Mouse (Mus musculus) lung, postnatal 0 days (tissue): ENCODE results near the gene Cep131.

Experiments used
- CTCF ChIP-seq: IDR thresholded peaks from 2 replicates; pipeline ENCODE4 v1.5.1; 2016; ENCODE audit warnings: antibody characterized with exemption, mild to moderate bottlenecking
- EP300 ChIP-seq: IDR thresholded peaks from 2 replicates; pipeline ENCODE4 v1.6.1; 2016; ENCODE audit warnings: antibody characterized with exemption, mild to moderate bottlenecking, control low read depth

DNA sequence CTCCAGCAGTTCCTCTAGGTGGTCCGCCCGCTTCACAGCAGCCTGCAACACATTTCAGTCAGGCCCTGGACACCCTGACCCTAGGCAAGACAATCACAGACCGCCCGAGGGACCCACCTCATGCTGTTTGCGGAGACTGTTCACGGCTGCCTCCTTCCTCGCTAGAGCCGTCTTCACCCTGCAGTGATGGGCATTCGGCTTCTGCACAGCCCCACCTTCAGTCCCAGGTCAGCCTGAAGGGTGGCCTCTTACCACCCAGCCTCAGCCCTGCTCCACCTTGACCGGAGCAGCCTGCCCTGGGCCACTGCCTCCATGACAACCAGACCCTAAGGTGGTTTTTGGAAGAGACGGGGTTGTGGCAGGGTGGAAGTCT is 22.0 kb downstream of the Cep131 start:
- TF ChIP-seq EP300 (no peak), CTCF (no peak)
